Mouse (Mus musculus) subcutaneous adipose tissue, adult 2 months (tissue): Measurements from ENCODE around the gene Gm6351. TPM values are rescaled to one million over a fixed set of nuclear protein-coding genes. Genes with fewer than 3 reads are reported as not detected.

Source experiments
- polyA plus RNA-seq: library from polyadenylated mRNA; depleted of rRNA; stranded (reverse); fragments of >200 nt; gene quantifications from 2 replicates; pipeline ENCODE4 v1.2.3, GENCODE M21; 2012; ENCODE audit warnings: low replicate concordance; rRNA removed

Gene Gm6351
- polyA plus RNA-seq: not detected in 2 replicates

GRCm38 (mm10) chr5:94076085-94076484 lies at the start of gene Gm6351:
Gene Gm6351, plus strand, starts transcription at chr5:94076385.

DNA sequence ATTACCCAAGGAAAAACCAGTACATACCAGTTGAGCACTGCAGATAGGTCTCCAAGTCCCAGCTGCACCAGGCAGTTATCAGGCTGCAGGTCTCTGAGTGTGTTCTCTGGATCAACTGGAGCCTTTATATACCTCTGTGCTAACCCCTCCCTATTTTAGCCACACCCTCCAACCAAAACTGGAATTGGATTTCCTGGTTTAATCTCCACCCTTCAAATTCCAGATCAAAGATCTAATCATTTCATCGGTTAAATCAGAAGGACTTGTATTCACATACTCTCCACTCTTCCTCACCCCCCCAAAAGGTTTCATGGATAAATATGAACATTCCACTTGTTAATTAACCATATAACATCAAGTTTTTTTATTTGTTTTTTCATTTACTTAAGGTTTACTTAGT lies 5.7 kb upstream of the Gm6351 start, which contains the start of gene BC061212:
BC061212 (minus strand) TSS at position 101 of the 400 bp plus-strand sequence.

Other genes with a start within 250 kb of the Gm6351 start
- gene Gm7792, start 232.6 kb upstream of the Gm6351 start, polyA plus RNA-seq: not detected in 2 replicates
- not detected in 2 replicates for gene Gm16429, start 147.3 kb upstream of the Gm6351 start, polyA plus RNA-seq
- gene BC061212, start 5.8 kb upstream of the Gm6351 start, polyA plus RNA-seq: not detected in 2 replicates
- gene Gm3106, start 141.6 kb downstream of the Gm6351 start, polyA plus RNA-seq: not detected in 2 replicates
- gene A430089I19Rik, start 230.4 kb downstream of the Gm6351 start, polyA plus RNA-seq: not detected in 2 replicates
- not detected in 2 replicates for gene Gm6502, start 238.1 kb downstream of the Gm6351 start, polyA plus RNA-seq